ENCODE assay signal across 16 mouse cellular contexts in the genomic region with DNA sequence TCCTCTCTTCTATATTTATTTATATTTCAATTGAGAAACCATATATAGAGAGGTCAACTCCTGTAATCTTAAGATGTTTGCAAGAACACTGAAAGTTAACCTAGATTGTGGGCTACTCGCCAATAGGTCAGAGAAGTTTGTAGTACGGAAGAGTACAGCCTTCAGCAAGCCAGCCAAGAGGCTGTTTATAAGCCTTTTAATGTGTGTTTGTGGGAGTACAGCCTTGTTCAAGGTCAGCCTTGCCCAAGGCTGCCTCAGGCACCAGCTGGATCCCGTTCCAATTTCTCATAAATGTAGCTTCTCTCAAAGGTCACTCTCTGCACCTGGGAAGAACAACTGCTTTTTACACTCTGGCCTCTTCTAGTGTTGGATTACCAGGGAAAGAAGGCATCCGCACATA.
A peak's percentile ranks its signal among the peaks of the same experiment; 100 is the strongest.
DNase-seq lines count a peak whose midpoint lies in the region; ATAC-seq and TF ChIP-seq lines count a peak whose summit lies in the region.
"Had no signal": no experiment of that assay in that cellular context is flagged by ENCODE, and none has a peak within 500 bp of the region (broad histone marks: within the 10 kb centered on the region; RNA-seq: fewer than 3 reads in every experiment).

No protein-coding gene starts in this region.

- ATAC-seq in midbrain, embryonic 11.5 days (ENCODE audit: low FRiP score) = no peak
- ATAC-seq: hindbrain, embryonic 16.5 days had no signal

- WGBS in heart, embryonic 10.5 days = 64% methylated on average over 4 of the region's 4 CpGs
- WGBS in midbrain, embryonic 11.5 days = 75% methylated on average over 4 of the region's 4 CpGs

- no peak overlapping the region for H3K4me3 ChIP-seq in heart, embryonic 10.5 days
- no peak overlapping the region for H3K4me3 ChIP-seq in layer of hippocampus, adult 2 months
- H3K4me3 ChIP-seq in midbrain, embryonic 11.5 days (ENCODE audit: low read depth, low read length) = no peak overlapping the region
- H3K4me3 ChIP-seq: gastrocnemius, adult 2 months; heart, embryonic 13.5 days; liver, embryonic 13.5 days; midbrain, embryonic 10.5 days had no signal

- H3K4me2 ChIP-seq in midbrain, embryonic 11.5 days = no peak overlapping the region
- H3K4me2 ChIP-seq: heart, embryonic 13.5 days; liver, embryonic 13.5 days had no signal

- no peak for TF ChIP-seq CTCF in layer of hippocampus, adult 2 months (conservative IDR thresholded peaks at IDR 0.05)

- no peak overlapping the region for H3K27ac ChIP-seq in heart, embryonic 10.5 days
- no peak overlapping the region for H3K27ac ChIP-seq in layer of hippocampus, adult 2 months
- no peak overlapping the region for H3K27ac ChIP-seq in midbrain, embryonic 11.5 days (ENCODE audit: low read depth, low read length)
- H3K27ac ChIP-seq: gastrocnemius, adult 2 months; heart, embryonic 13.5 days; liver, embryonic 13.5 days; midbrain, embryonic 10.5 days had no signal

- no peaks in the 10 kb centered on the region for H3K4me1 ChIP-seq in heart, embryonic 10.5 days
- H3K4me1 ChIP-seq in midbrain, embryonic 11.5 days (ENCODE audit: control insufficient read depth, insufficient read depth, low read length) = no peaks in the 10 kb centered on the region
- H3K4me1 ChIP-seq: heart, embryonic 13.5 days; midbrain, embryonic 10.5 days had no signal

- DNase-seq in heart, adult 11 months = peak; percentile 43
- DNase-seq in heart, embryonic 10.5 days (ENCODE audit: low spot score) = no peak
- peak; percentile 20 for DNase-seq in adrenal gland, adult 8-10 months
- DNase-seq in kidney, adult 18-20 months = peak; percentile 21
- peak; percentile 18 for DNase-seq in lung, postnatal 10 days
- DNase-seq in layer of hippocampus, adult 2 months (ENCODE audit: low spot score in 2 of 2) = no peak
- no peak for DNase-seq in thymus, postnatal 25 days
- DNase-seq in midbrain, embryonic 11.5 days (ENCODE audit: low spot score, missing footprints) = no peak
- DNase-seq: cerebellum, postnatal 25 days; gastrocnemius, adult 2 months; liver, embryonic 13.5 days; right cerebral cortex, postnatal 14 days; thymus, adult 18-20 months had no signal

- H3K9ac ChIP-seq in midbrain, embryonic 11.5 days (ENCODE audit: low read length) = no peak overlapping the region
- H3K9ac ChIP-seq: heart, embryonic 13.5 days; liver, embryonic 13.5 days had no signal

- H3K9me3 ChIP-seq in heart, embryonic 10.5 days = no peaks in the 10 kb centered on the region
- no peaks in the 10 kb centered on the region for H3K9me3 ChIP-seq in midbrain, embryonic 11.5 days (ENCODE audit: control insufficient read depth, low read length)
- H3K9me3 ChIP-seq: heart, embryonic 13.5 days; liver, embryonic 13.5 days; midbrain, embryonic 10.5 days had no signal

- H3K27me3 ChIP-seq in heart, embryonic 10.5 days (ENCODE audit: insufficient read depth, poor library complexity, severe bottlenecking) = no peaks in the 10 kb centered on the region
- H3K27me3 ChIP-seq in midbrain, embryonic 11.5 days (ENCODE audit: control insufficient read depth, insufficient read depth, low read length) = no peaks in the 10 kb centered on the region
- H3K27me3 ChIP-seq: heart, embryonic 13.5 days; liver, embryonic 13.5 days had no signal

- H3K36me3 ChIP-seq in heart, embryonic 10.5 days = no peaks in the 10 kb centered on the region
- H3K36me3 ChIP-seq in midbrain, embryonic 11.5 days (ENCODE audit: control insufficient read depth, insufficient read depth, low read length) = no peaks in the 10 kb centered on the region
- H3K36me3 ChIP-seq: heart, embryonic 13.5 days; liver, embryonic 13.5 days; midbrain, embryonic 10.5 days had no signal

Comparison
In these comparisons a context has a peak if more than half of its experiments do, and no peak if none do; other contexts are left out.
1. DNase-seq: peak in heart, adult 11 months (single experiment), adrenal gland, adult 8-10 months (single experiment), kidney, adult 18-20 months (single experiment) and lung, postnatal 10 days (single experiment); none in heart, embryonic 10.5 days (single experiment), layer of hippocampus, adult 2 months (0 of 2), thymus, postnatal 25 days (single experiment) and midbrain, embryonic 11.5 days (single experiment).